Mouse (Mus musculus): ENCODE measurements around the gene Bdkrb1.
A peak's percentile ranks its signal among the peaks of the same experiment; 100 is the strongest.

Bdkrb1 gene

GRCm38 (mm10) chr12:105622048-105622447, 19.2 kb downstream of the Bdkrb1 start:
- peaks cover 10% of the 10 kb centered on the region for H3K36me3 ChIP-seq (ENCODE audit: control insufficient read depth, insufficient read depth, low read length, poor library complexity, severe bottlenecking)
- DNase-seq (ENCODE audit: low read depth, low spot score): no peak
- no peaks in the 10 kb centered on the region for H3K27me3 ChIP-seq (ENCODE audit: control insufficient read depth, insufficient read depth, low read length, poor library complexity, severe bottlenecking)

- DNase-seq (ENCODE audit: low read depth, low spot score): no peak
- H3K36me3 ChIP-seq (ENCODE audit: control insufficient read depth, insufficient read depth, low read length, poor library complexity, severe bottlenecking): peaks cover 10% of the 10 kb centered on the region; the same call in 1 of the 2 replicates
- H3K27me3 ChIP-seq (ENCODE audit: control insufficient read depth, insufficient read depth, low read length, poor library complexity, severe bottlenecking): no peaks in the 10 kb centered on the region
Measured at GRCm38 (mm10) chr12:105622981-105623539, 20.2 kb downstream of the Bdkrb1 start.

GRCm38 (mm10) chr12:105625798-105626197, 22.9 kb downstream of the Bdkrb1 start:
- Histone ChIP-seq H3K27me3 (ENCODE audit: control insufficient read depth, insufficient read depth, low read length, poor library complexity, severe bottlenecking) (no peaks in the 10 kb centered on the region), H3K36me3 (ENCODE audit: control insufficient read depth, insufficient read depth, low read length, poor library complexity, severe bottlenecking) (peaks cover 7% of the 10 kb centered on the region; the same call in 1 of the 2 replicates)
- DNase-seq (ENCODE audit: low read depth, low spot score): no peak

DNA sequence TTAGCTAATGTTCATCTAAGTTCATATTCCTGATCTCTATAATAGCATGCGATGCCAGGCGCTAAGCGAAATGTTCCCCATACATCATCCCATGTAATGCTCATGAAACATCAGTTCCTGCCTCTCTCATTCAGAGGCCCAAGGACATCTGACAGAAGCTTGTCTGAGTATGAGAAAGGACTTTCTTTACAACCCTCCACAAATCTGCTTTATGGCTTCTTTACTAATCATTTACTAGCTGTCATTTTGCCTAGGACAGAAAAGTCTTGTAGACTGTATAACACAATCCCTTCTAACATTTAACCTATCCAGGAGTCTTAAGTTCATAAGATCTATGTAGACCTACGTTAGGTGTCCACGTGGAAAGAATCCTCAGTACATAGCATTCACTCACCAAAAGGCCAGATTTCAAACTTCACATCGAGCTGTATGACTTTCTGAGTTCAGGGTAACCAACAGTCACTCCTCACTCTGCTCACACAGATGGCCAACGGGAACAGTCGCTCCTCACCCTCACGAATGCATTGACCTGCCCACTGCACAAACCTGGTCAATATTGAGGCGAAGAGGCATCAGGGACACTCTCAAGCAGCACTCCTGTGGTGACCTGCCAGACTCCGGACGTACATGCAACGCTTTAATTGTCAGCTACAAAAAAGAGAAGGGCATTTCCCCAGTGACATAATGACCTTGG, 31.6 kb downstream of the Bdkrb1 start:
- Histone ChIP-seq H3K27me3 (ENCODE audit: control insufficient read depth, insufficient read depth, low read length, poor library complexity, severe bottlenecking) (no peaks in the 10 kb centered on the region), H3K36me3 (ENCODE audit: control insufficient read depth, insufficient read depth, low read length, poor library complexity, severe bottlenecking) (peaks cover 10% of the 10 kb centered on the region)
- DNase-seq (ENCODE audit: low read depth, low spot score): no peak

DNA sequence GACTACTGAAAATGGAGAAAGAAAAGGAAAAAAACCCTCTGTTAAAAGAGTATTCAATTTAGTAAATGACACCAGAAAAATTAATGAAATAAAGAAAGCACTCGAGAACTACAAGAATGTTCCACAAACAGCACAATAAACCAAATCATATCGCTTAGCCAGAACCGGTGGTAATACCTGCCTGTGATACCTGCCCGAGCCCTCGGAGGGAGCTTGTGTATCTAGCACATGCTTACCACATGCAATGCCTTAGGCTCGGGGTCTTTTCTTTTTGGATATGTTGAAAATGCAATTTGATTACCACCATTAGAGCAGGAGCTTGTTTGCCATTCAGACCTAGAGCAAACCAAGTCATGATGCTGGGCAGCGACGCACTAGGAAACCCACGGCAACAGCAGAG, 33.7 kb downstream of the Bdkrb1 start:
- Histone ChIP-seq H3K27me3 (ENCODE audit: control insufficient read depth, insufficient read depth, low read length, poor library complexity, severe bottlenecking) (no peaks in the 10 kb centered on the region), H3K36me3 (ENCODE audit: control insufficient read depth, insufficient read depth, low read length, poor library complexity, severe bottlenecking) (peaks cover 12% of the 10 kb centered on the region)
- DNase-seq (ENCODE audit: low read depth, low spot score): no peak

DNA sequence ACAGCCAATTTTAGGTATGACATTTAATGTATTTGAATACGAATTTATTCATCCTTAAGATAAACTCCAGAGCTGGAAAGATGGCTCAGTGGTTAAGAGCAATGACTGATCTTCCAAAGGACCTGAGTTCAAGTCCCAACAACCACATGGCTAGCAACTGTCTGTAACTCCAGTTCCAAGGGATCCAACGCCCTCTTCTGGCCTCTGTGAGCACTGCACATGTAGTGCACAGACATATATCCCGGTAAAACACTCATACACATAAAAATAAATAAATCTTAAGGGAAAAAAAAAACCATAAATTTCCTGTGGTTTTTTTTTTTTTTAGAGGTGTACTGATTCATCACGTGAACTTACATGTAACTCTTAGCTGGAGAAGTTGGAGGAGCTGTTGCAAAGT, 34.7 kb downstream of the Bdkrb1 start:
- DNase-seq (ENCODE audit: low read depth, low spot score): peak; percentile 6
- H3K36me3 ChIP-seq (ENCODE audit: control insufficient read depth, insufficient read depth, low read length, poor library complexity, severe bottlenecking): peaks cover 14% of the 10 kb centered on the region
- H3K27me3 ChIP-seq (ENCODE audit: control insufficient read depth, insufficient read depth, low read length, poor library complexity, severe bottlenecking): no peaks in the 10 kb centered on the region

DNA sequence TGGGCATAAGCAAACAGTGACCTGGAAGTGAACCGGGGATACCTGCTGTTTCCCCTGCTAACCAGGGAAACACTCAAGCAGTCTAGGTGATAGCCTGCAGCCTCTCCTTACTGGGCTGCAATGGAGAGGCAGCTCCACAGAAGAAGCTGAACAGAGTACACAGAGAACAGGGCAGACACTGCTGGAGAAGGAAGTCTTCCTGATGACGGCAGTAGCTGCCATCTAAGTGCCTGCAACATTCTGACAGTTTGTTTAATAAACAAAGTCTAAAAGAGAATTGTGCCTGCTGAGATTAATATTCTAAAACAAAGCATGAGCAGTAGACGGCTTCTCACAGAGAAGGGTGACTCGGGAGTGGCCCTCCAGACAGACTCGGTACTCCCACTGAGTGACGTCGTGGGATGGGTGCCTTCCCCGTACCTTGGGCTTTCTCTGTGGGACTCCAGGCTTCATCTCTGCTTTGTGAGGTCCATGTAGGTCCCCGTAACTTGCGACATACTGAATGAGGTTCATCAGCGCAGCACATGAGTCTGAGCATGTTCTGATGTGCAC, 40.0 kb downstream of the Bdkrb1 start:
- peaks cover 17% of the 10 kb centered on the region for H3K36me3 ChIP-seq (ENCODE audit: control insufficient read depth, insufficient read depth, low read length, poor library complexity, severe bottlenecking)
- no peak for DNase-seq (ENCODE audit: low read depth, low spot score)
- H3K27me3 ChIP-seq (ENCODE audit: control insufficient read depth, insufficient read depth, low read length, poor library complexity, severe bottlenecking): no peaks in the 10 kb centered on the region

All from splenic B cell, adult 2 months (primary cell).